Mouse (Mus musculus): ENCODE results near the gene Fgfr2.

- no peak for TF ChIP-seq POLR2A (IDR thresholded peaks at IDR 0.05; ENCODE audit: low read depth, low read length)
- TF ChIP-seq CTCF (IDR thresholded peaks at IDR 0.05; ENCODE audit: borderline replicate concordance, insufficient read depth, low read length): peak; percentile 18; the same call in 1 of the 2 replicates
These were observed 418.0 kb downstream of the Fgfr2 start for GRCm38 (mm10) chr7:132705130-132705529.
